Mouse (Mus musculus) myocyte (in vitro differentiated cells): ENCODE data around the gene Rbm33. TPM values are rescaled to one million over a fixed set of nuclear protein-coding genes. Genes with fewer than 3 reads are reported as not detected.

Source experiments
- H3K27me3 ChIP-seq: one replicate; pipeline ENCODE4 v1.6.1; 2011; ENCODE audit not compliant: control insufficient read depth, insufficient read depth, insufficient read length
- H3K36me3 ChIP-seq: one replicate; pipeline ENCODE4 v1.6.1; 2011; ENCODE audit not compliant: control insufficient read depth, insufficient read depth
- H3K4me2 ChIP-seq: one replicate; pipeline ENCODE4 v1.6.1; 2011; ENCODE audit warnings: low read depth, control low read depth
- H3K4me3 ChIP-seq: one replicate; pipeline ENCODE4 v1.5.1; 2011; ENCODE audit warnings: mild to moderate bottlenecking, control low read depth, moderate library complexity
- H3K79me2 ChIP-seq: one replicate; pipeline ENCODE4 v1.6.1; 2011; ENCODE audit not compliant: control insufficient read depth, insufficient read depth
- H3ac ChIP-seq: one replicate; pipeline ENCODE4 v1.6.1; 2011; ENCODE audit not compliant: control insufficient read depth, insufficient read length
- CEBPB ChIP-seq: IDR thresholded peaks from 2 replicates; pipeline ENCODE4 v1.6.1; 2011; ENCODE audit warnings: mild to moderate bottlenecking, moderate library complexity; ENCODE audit not compliant: poor library complexity, insufficient read depth, severe bottlenecking
- E2F4 ChIP-seq: IDR thresholded peaks from one replicate; pipeline ENCODE4 v1.6.1; 2011; ENCODE audit warnings: mild to moderate bottlenecking, control low read depth, moderate library complexity; ENCODE audit not compliant: insufficient read depth
- MAX ChIP-seq: IDR thresholded peaks from one replicate; pipeline ENCODE4 v1.6.1; 2011; ENCODE audit warnings: low read depth, mild to moderate bottlenecking, control low read depth
- MYOD1 ChIP-seq, 3 experiments: IDR thresholded peaks; one replicate each; pipeline ENCODE4 v1.6.1; 2011; ENCODE audit warnings: control low read depth in 2 of 3, low read depth in 2 of 3, mild to moderate bottlenecking in 2 of 3, moderate library complexity in 1 of 3; ENCODE audit not compliant: insufficient read length in 2 of 3, control insufficient read depth in 1 of 3
- MYOG ChIP-seq, 3 experiments: IDR thresholded peaks; one replicate each; pipeline ENCODE4 v1.6.1; 2011; ENCODE audit warnings: control low read depth in 2 of 3, low read depth in 2 of 3, mild to moderate bottlenecking in 2 of 3; ENCODE audit not compliant: insufficient read length in 2 of 3, control insufficient read depth in 1 of 3, insufficient read depth in 1 of 3
- POLR2A ChIP-seq: IDR thresholded peaks from one replicate; pipeline ENCODE4 v1.6.1; 2011; ENCODE audit warnings: low read depth, mild to moderate bottlenecking, control low read depth, moderate library complexity; ENCODE audit not compliant: insufficient read length
- POLR2AphosphoS2 ChIP-seq: IDR thresholded peaks from one replicate; pipeline ENCODE4 v1.6.1; 2011; ENCODE audit warnings: low read depth, control low read depth; ENCODE audit not compliant: insufficient read length
- REST ChIP-seq: IDR thresholded peaks from one replicate; pipeline ENCODE4 v1.6.1; 2011; ENCODE audit warnings: mild to moderate bottlenecking, control low read depth, moderate library complexity; ENCODE audit not compliant: insufficient read depth, insufficient read length
- SRF ChIP-seq: IDR thresholded peaks from one replicate; pipeline ENCODE4 v1.6.1; 2011; ENCODE audit warnings: low read depth; ENCODE audit not compliant: control insufficient read depth, insufficient read length
- TCF12 ChIP-seq: IDR thresholded peaks from one replicate; pipeline ENCODE4 v1.6.1; 2011; ENCODE audit warnings: mild to moderate bottlenecking, control low read depth; ENCODE audit not compliant: poor library complexity, insufficient read depth, severe bottlenecking
- TCF3 ChIP-seq: IDR thresholded peaks from one replicate; pipeline ENCODE4 v1.6.1; 2011; ENCODE audit warnings: low read depth, control low read depth; ENCODE audit not compliant: insufficient read length
- USF1 ChIP-seq: IDR thresholded peaks from one replicate; pipeline ENCODE4 v1.6.1; 2011; ENCODE audit warnings: low read depth, mild to moderate bottlenecking, control low read depth, moderate library complexity
- polyA plus RNA-seq: library from polyadenylated mRNA; unstranded; fragments of >200 nt; fragmentation: generic; extraction: Trizol; gene quantifications from one replicate; pipeline ENCODE4 v1.2.1, GENCODE M21; 2012; ENCODE audit warnings: missing spikeins

Gene Rbm33
- 11.7 TPM for polyA plus RNA-seq

- H3K27me3 ChIP-seq: no peaks in the 10 kb centered on the region
- H3K4me3 ChIP-seq: peak within 1 kb of the TSS; percentile 49
- peak within 1 kb of the TSS; percentile 89 for H3ac ChIP-seq
- H3K36me3 ChIP-seq: no peaks in the 10 kb centered on the region
- peak within 1 kb of the TSS; percentile 89 for H3K4me2 ChIP-seq
- peaks cover 44% of the 10 kb centered on the region for H3K79me2 ChIP-seq
- TF ChIP-seq MAX: no peak
- TF ChIP-seq SRF: no peak
- TF ChIP-seq POLR2AphosphoS2: peak; percentile 92
- TF ChIP-seq TCF3: no peak
- peak; percentile 93 for TF ChIP-seq POLR2A
- TF ChIP-seq USF1: no peak
These were observed at the start of gene Rbm33 for GRCm38 (mm10) chr5:28316722-28317245. TSS of gene Rbm33 (plus strand) at chr5:28317121.

- H3K79me2 ChIP-seq: no peaks in the 10 kb centered on the region
- H3K4me3 ChIP-seq: no peak overlapping the region
- no peaks in the 10 kb centered on the region for H3K27me3 ChIP-seq
- TF ChIP-seq POLR2AphosphoS2 (no peak), SRF (no peak)
- no peaks in the 10 kb centered on the region for H3K36me3 ChIP-seq
- no peak overlapping the region for H3ac ChIP-seq
- H3K4me2 ChIP-seq: no peak overlapping the region
These were observed 49.3 kb upstream of the Rbm33 start for GRCm38 (mm10) chr5:28267576-28267975.

DNA sequence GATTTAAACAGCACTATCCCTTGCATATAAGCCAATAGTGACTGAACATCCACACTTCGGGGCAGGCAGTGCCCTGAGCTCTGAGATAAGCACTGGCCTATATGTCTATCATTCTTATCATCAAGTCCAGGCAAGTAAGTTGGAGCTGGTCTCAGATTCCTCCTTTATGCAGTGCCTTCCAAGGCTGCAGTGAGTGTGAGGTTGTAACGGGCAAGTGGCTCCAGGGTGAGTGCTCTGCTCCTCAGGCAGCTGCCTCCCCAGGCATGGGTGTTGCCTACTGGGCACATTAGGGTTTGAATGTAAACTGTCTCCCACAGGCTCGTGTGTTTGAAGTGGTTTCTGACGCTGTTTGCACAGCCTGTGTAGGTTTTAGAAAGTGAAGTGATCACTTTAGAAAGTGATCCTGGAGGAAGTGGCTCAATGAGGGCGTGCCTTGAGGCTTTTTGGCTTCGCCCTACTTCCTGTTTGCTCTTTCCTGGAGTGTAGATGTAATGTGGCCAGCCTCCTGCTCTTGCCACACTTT is 47.4 kb upstream of the Rbm33 start:
- Histone ChIP-seq H3ac (no peak overlapping the region), H3K27me3 (no peaks in the 10 kb centered on the region), H3K4me3 (no peak overlapping the region), H3K36me3 (no peaks in the 10 kb centered on the region), H3K4me2 (peak overlapping the region; percentile 12), H3K79me2 (no peaks in the 10 kb centered on the region)
- no peak for TF ChIP-seq TCF12

DNA sequence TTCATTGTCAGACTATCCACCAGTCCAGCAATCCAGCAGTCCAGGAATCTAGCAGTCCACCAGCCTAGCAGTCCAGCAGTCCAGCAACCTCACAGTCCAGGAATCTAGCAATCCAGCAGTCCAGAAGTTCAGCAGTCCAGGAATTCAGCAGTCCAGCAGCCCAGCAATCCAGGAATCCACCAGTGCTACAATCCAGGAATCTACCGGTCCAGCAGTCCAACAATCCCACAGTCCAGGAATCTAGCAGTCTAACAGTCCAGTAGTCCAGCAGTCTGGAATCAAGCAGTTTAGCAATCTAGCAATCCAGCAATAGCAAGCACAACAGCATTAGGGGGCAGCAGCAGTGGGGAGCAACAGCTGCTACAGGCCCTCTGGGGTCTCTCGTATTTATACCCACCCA is 44.1 kb upstream of the Rbm33 start:
- Histone ChIP-seq H3K27me3 (peaks cover 9% of the 10 kb centered on the region), H3K4me3 (no peak overlapping the region), H3K36me3 (no peaks in the 10 kb centered on the region), H3K79me2 (no peaks in the 10 kb centered on the region), H3ac (no peak overlapping the region), H3K4me2 (no peak overlapping the region)
- no peak for TF ChIP-seq REST

GRCm38 (mm10) chr5:28277279-28277678 is 39.6 kb upstream of the Rbm33 start:
- H3K4me2 ChIP-seq: no peak overlapping the region
- TF ChIP-seq MYOD1 (IDR thresholded peaks at IDR 0.05; ENCODE audit: control insufficient read depth in 1 of 3, insufficient read length in 2 of 3, low read depth in 2 of 3): no peak
- TF ChIP-seq REST: no peak
- no peak for TF ChIP-seq TCF3
- no peak for TF ChIP-seq TCF12
- TF ChIP-seq POLR2AphosphoS2: no peak
- TF ChIP-seq USF1: no peak
- no peak for TF ChIP-seq E2F4
- TF ChIP-seq MAX: no peak
- no peak for TF ChIP-seq POLR2A
- TF ChIP-seq MYOG (IDR thresholded peaks at IDR 0.05; ENCODE audit: control insufficient read depth in 1 of 3, insufficient read depth in 1 of 3, insufficient read length in 2 of 3, low read depth in 2 of 3): no peak
- no peak for TF ChIP-seq CEBPB
- no peak overlapping the region for H3ac ChIP-seq
- H3K79me2 ChIP-seq: no peaks in the 10 kb centered on the region
- no peaks in the 10 kb centered on the region for H3K36me3 ChIP-seq
- peaks cover 9% of the 10 kb centered on the region for H3K27me3 ChIP-seq
- H3K4me3 ChIP-seq: no peak overlapping the region

DNA sequence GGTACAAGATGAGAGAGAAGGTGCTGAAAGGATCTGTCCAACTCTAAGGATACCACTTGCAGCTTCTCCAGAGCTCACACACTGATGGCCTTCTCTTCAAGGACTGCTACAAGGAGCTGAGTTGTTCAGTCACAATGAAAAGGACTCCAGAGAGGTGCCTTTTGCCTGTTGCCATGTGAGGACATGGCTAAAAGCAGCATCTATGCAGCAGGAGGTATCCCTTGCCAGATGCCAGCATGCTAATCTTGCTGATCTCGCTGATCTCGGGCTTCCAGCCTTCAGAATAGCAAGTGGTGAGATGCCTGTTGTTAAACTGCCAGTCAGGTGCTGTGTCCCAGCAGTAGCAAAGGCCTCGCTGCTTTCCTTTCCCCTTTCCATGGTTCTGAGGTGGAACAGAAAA is 27.8 kb upstream of the Rbm33 start:
- no peak for TF ChIP-seq MYOG (IDR thresholded peaks at IDR 0.05; ENCODE audit: control insufficient read depth in 1 of 3, insufficient read depth in 1 of 3, insufficient read length in 2 of 3, low read depth in 2 of 3)
- no peak for TF ChIP-seq TCF12
- no peak for TF ChIP-seq POLR2A
- TF ChIP-seq E2F4: no peak
- no peak for TF ChIP-seq TCF3
- TF ChIP-seq MAX: no peak
- TF ChIP-seq REST: no peak
- no peak for TF ChIP-seq MYOD1 (IDR thresholded peaks at IDR 0.05; ENCODE audit: control insufficient read depth in 1 of 3, insufficient read length in 2 of 3, low read depth in 2 of 3)
- no peak for TF ChIP-seq SRF
- no peak for TF ChIP-seq CEBPB
- no peak for TF ChIP-seq USF1
- TF ChIP-seq POLR2AphosphoS2: no peak
- no peak overlapping the region for H3ac ChIP-seq
- no peak overlapping the region for H3K4me3 ChIP-seq
- H3K36me3 ChIP-seq: no peaks in the 10 kb centered on the region
- no peaks in the 10 kb centered on the region for H3K79me2 ChIP-seq
- no peak overlapping the region for H3K4me2 ChIP-seq
- H3K27me3 ChIP-seq: peaks cover 22% of the 10 kb centered on the region
